Mouse (Mus musculus) MEL (cell line): Measurements from ENCODE around the gene Slc26a9. TPM values are rescaled to one million over a fixed set of nuclear protein-coding genes. Genes with fewer than 3 reads are reported as not detected.

Experiments used
- DNase-seq: peaks from one replicate; pipeline ENCODE4 v3.0.0; 2011; ENCODE audit warnings: low read depth, low spot score
- H3K27ac ChIP-seq: 2 replicates; pipeline ENCODE4 v1.5.1; 2012; ENCODE audit warnings: low read depth, mild to moderate bottlenecking, control low read depth, low read length, moderate library complexity; ENCODE audit not compliant: control insufficient read depth
- H3K27me3 ChIP-seq, 2 experiments: fragments of 150-350 bp in 1 of 2; sonication (generic) in 1 of 2; 2 replicates each; pipeline ENCODE4 v1.6.1; 2012; ENCODE audit warnings: low read length in 2 of 2, mild to moderate bottlenecking in 2 of 2, improper control_type of control experiment in 1 of 2, moderate library complexity in 1 of 2; ENCODE audit not compliant: insufficient read depth in 2 of 2, control insufficient read depth in 1 of 2
- H3K36me3 ChIP-seq, 2 experiments: 2 replicates each; pipeline ENCODE4 v1.6.1; 2012 to 2014; ENCODE audit warnings: low read length in 2 of 2, improper control_type of control experiment in 1 of 2, inconsistent platforms in 1 of 2, mild to moderate bottlenecking in 1 of 2; ENCODE audit not compliant: insufficient read depth in 2 of 2, control insufficient read depth in 1 of 2
- H3K4me1 ChIP-seq, 2 experiments: fragments of 150-350 bp in 1 of 2; sonication (generic) in 1 of 2; 2 replicates each; pipeline ENCODE4 v1.6.1; 2012; ENCODE audit warnings: low read length in 2 of 2, improper control_type of control experiment in 1 of 2, mild to moderate bottlenecking in 1 of 2; ENCODE audit not compliant: insufficient read depth in 2 of 2, control insufficient read depth in 1 of 2
- H3K4me3 ChIP-seq, 2 experiments: fragments of 150-350 bp in 1 of 2; sonication (generic) in 1 of 2; 2 replicates each; pipeline ENCODE4 v1.5.1; 2012; ENCODE audit warnings: low read depth in 2 of 2, low read length in 2 of 2, mild to moderate bottlenecking in 2 of 2, moderate library complexity in 2 of 2, control low read depth in 1 of 2, improper control_type of control experiment in 1 of 2; ENCODE audit not compliant: control insufficient read depth in 1 of 2, insufficient read depth in 1 of 2
- H3K79me2 ChIP-seq: 2 replicates; pipeline ENCODE4 v1.6.1; 2012; ENCODE audit warnings: mild to moderate bottlenecking, low read length, moderate library complexity; ENCODE audit not compliant: control insufficient read depth, poor library complexity, insufficient read depth
- H3K9ac ChIP-seq: 2 replicates; pipeline ENCODE4 v1.6.1; 2012; ENCODE audit warnings: low read depth, mild to moderate bottlenecking, control low read depth, low read length, moderate library complexity; ENCODE audit not compliant: control insufficient read depth, poor library complexity, severe bottlenecking
- H3K9me3 ChIP-seq: fragments of 150-350 bp; sonication (generic); replicated peaks from 2 replicates; pipeline ENCODE4 v1.6.1; 2012; ENCODE audit warnings: mild to moderate bottlenecking, low read length, improper control_type of control experiment, moderate library complexity; ENCODE audit not compliant: insufficient read depth
- BHLHE40 ChIP-seq: IDR thresholded peaks from 2 replicates; pipeline ENCODE4 v1.6.1; 2012; ENCODE audit warnings: low read depth, mild to moderate bottlenecking, inconsistent platforms, low read length, improper control_type of control experiment, borderline replicate concordance
- CHD2 ChIP-seq: IDR thresholded peaks from 2 replicates; pipeline ENCODE4 v1.6.1; 2011; ENCODE audit warnings: low read length, improper control_type of control experiment
- E2F4 ChIP-seq: IDR thresholded peaks from 2 replicates; pipeline ENCODE4 v1.6.1; 2011; ENCODE audit warnings: low read depth, low read length, improper control_type of control experiment, borderline replicate concordance
- EP300 ChIP-seq, 2 experiments: IDR thresholded peaks; 2 replicates each; pipeline ENCODE4 v1.6.1; 2011; ENCODE audit warnings: improper control_type of control experiment in 2 of 2, low read length in 2 of 2, low read depth in 1 of 2, mild to moderate bottlenecking in 1 of 2
- ETS1 ChIP-seq: IDR thresholded peaks from 2 replicates; pipeline ENCODE4 v1.6.1; 2012; ENCODE audit warnings: low read depth, mild to moderate bottlenecking, inconsistent platforms, low read length, improper control_type of control experiment, moderate library complexity
- GABPA ChIP-seq: IDR thresholded peaks from 2 replicates; pipeline ENCODE4 v1.6.1; 2012; ENCODE audit warnings: low read depth, mild to moderate bottlenecking, inconsistent platforms, low read length, improper control_type of control experiment, moderate library complexity
- HCFC1 ChIP-seq: IDR thresholded peaks from 2 replicates; pipeline ENCODE4 v1.6.1; 2012; ENCODE audit warnings: low read depth, mild to moderate bottlenecking, inconsistent platforms, low read length, improper control_type of control experiment, moderate library complexity
- JUND ChIP-seq: IDR thresholded peaks from 2 replicates; pipeline ENCODE4 v1.6.1; 2011; ENCODE audit warnings: low read depth, mild to moderate bottlenecking, improper control_type of control experiment, low read length
- KAT2A ChIP-seq: conservative IDR thresholded peaks from 2 replicates; pipeline ENCODE4 v1.6.1; 2012; ENCODE audit warnings: low read depth, low read length, improper control_type of control experiment, inconsistent platforms
- MAFK ChIP-seq: IDR thresholded peaks from 2 replicates; pipeline ENCODE4 v1.6.1; 2011; ENCODE audit warnings: low read depth, mild to moderate bottlenecking, low read length, improper control_type of control experiment, borderline replicate concordance
- MAX ChIP-seq: IDR thresholded peaks from 2 replicates; pipeline ENCODE4 v1.6.1; 2011; ENCODE audit warnings: low read length, improper control_type of control experiment
- MYC ChIP-seq: IDR thresholded peaks from 2 replicates; pipeline ENCODE4 v1.6.1; 2011; ENCODE audit warnings: low read depth, mild to moderate bottlenecking, low read length, improper control_type of control experiment, moderate library complexity
- NELFE ChIP-seq: IDR thresholded peaks from 2 replicates; pipeline ENCODE4 v1.6.1; 2011; ENCODE audit warnings: low read depth, low read length, improper control_type of control experiment
- NRF1 ChIP-seq: IDR thresholded peaks from 2 replicates; pipeline ENCODE4 v1.6.1; 2014; ENCODE audit warnings: low read depth, mild to moderate bottlenecking, inconsistent platforms, low read length, improper control_type of control experiment, moderate library complexity; ENCODE audit not compliant: poor library complexity, insufficient read depth, severe bottlenecking
- POLR2AphosphoS2 ChIP-seq: IDR thresholded peaks from 2 replicates; pipeline ENCODE4 v1.6.1; 2011; ENCODE audit warnings: low read length, improper control_type of control experiment
- POLR2AphosphoS5 ChIP-seq: IDR thresholded peaks from 2 replicates; pipeline ENCODE4 v1.6.1; 2012; ENCODE audit warnings: low read depth, borderline replicate concordance, mild to moderate bottlenecking, inconsistent platforms, low read length, moderate library complexity, mixed read lengths
- RCOR1 ChIP-seq: IDR thresholded peaks from 2 replicates; pipeline ENCODE4 v1.6.1; 2012; ENCODE audit warnings: low read depth, mild to moderate bottlenecking, inconsistent platforms, low read length, improper control_type of control experiment
- SIN3A ChIP-seq: IDR thresholded peaks from 2 replicates; pipeline ENCODE4 v1.6.1; 2012; ENCODE audit warnings: low read length, improper control_type of control experiment, inconsistent platforms
- TBP ChIP-seq: IDR thresholded peaks from 2 replicates; pipeline ENCODE4 v1.8.0; 2011; ENCODE audit warnings: low read depth, low read length, improper control_type of control experiment
- UBTF ChIP-seq: IDR thresholded peaks from 2 replicates; pipeline ENCODE4 v1.6.1; 2012; ENCODE audit warnings: low read depth, mild to moderate bottlenecking, inconsistent platforms, low read length, improper control_type of control experiment, moderate library complexity, borderline replicate concordance; ENCODE audit not compliant: insufficient read depth
- USF1 ChIP-seq: IDR thresholded peaks from 2 replicates; pipeline ENCODE4 v1.6.1; 2014; ENCODE audit warnings: low read depth, mild to moderate bottlenecking, inconsistent platforms, low read length, improper control_type of control experiment, moderate library complexity
- USF2 ChIP-seq, 2 experiments: IDR thresholded peaks; 2 replicates each; pipeline ENCODE4 v1.6.1; 2011 to 2012; ENCODE audit warnings: improper control_type of control experiment in 2 of 2, low read length in 2 of 2, borderline replicate concordance in 1 of 2, inconsistent platforms in 1 of 2, low read depth in 1 of 2, mild to moderate bottlenecking in 1 of 2; ENCODE audit not compliant: insufficient read depth in 1 of 2
- ZKSCAN1 ChIP-seq: IDR thresholded peaks from 2 replicates; pipeline ENCODE4 v1.6.1; 2012; ENCODE audit warnings: low read depth, mild to moderate bottlenecking, inconsistent platforms, low read length, improper control_type of control experiment, moderate library complexity
- polyA plus RNA-seq, 2 experiments: library from polyadenylated mRNA; stranded (reverse) in 1 of 2; unstranded in 1 of 2; fragments of >175 nt in 1 of 2; fragments of >200 nt in 1 of 2; gene quantifications; 2 replicates each; pipeline versions ENCODE4 v1.2.1 to v1.2.4; 2012; ENCODE audit warnings: low replicate concordance in 2 of 2, low read depth in 1 of 2; ENCODE audit not compliant: insufficient read length in 2 of 2, insufficient read depth in 1 of 2, missing spikeins in 1 of 2
- total RNA-seq: library from RNA; depleted of rRNA; stranded (reverse); fragments of 300-350 nt; gene quantifications from 2 replicates; pipeline ENCODE4 v1.2.3, GENCODE M21; 2012

Slc26a9 gene
- total and polyA plus RNA-seq, 3 experiments, result 0.04 TPM; not detected in 2

DNA sequence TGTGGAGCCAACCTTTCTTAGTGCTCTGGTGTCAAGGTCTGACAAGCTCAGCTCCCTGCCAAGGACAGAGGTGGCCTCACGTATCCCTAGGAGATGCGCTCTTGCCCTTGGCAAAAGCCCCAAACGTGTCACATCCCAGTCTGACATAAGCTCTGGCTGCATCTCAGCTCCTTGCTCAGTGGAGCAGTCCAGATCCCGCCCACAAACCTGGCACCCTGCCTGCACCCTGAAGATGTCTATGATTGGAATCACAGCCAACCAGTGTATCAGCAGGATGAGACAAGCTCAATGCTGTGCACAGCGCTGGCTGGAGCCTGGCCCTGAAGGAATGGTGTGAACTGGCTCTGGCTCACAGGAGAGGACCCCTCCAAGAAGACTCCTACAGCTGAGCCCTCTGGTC lies 6.6 kb upstream of the Slc26a9 start:
- no peak overlapping the region for H3K9ac ChIP-seq
- H3K36me3 ChIP-seq, result peaks cover 0 to 16% of the 10 kb centered on the region in 2 experiments; a peak in 2 of 4 replicates
- H3K27ac ChIP-seq, result no peak overlapping the region
- H3K9me3 ChIP-seq, result no peaks in the 10 kb centered on the region
- TF ChIP-seq RCOR1 (peak; percentile 77), NRF1 (no peak)
- DNase-seq, result peak; percentile 64
- H3K4me1 ChIP-seq, result peaks cover 2 to 21% of the 10 kb centered on the region in 2 experiments; a peak in 3 of 4 replicates
- peaks cover 1 to 7% of the 10 kb centered on the region in 2 experiments; a peak in 3 of 4 replicates for H3K27me3 ChIP-seq
- H3K79me2 ChIP-seq, result no peaks in the 10 kb centered on the region
- no peak overlapping the region for H3K4me3 ChIP-seq

DNA sequence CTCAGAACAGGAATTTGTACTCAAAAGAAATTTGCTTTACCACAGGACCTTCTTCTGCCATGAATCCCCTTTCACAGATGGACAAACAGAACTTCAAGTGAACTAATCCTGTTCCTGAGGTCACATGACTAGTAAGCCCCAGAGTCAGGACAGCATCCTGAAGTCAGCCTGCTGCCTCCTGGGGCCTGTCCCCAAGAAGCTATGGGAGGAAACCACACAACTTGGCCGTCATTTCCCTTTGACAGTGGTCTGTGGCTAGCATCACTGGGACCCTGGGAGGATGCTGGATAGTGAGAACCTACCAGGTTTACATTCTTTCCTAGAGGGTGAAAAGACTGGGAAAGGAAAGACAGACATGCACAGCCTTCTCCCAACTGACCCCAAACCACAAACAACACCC lies 5.1 kb upstream of the Slc26a9 start:
- peaks cover 4 to 9% of the 10 kb centered on the region in 2 experiments; a peak in 3 of 4 replicates for H3K27me3 ChIP-seq
- peaks cover 2 to 21% of the 10 kb centered on the region in 2 experiments; a peak in 3 of 4 replicates for H3K4me1 ChIP-seq
- TF ChIP-seq JUND (no peak), NRF1 (no peak), USF1 (0 out of 2 replicates have a peak, but pooled peaks have one; percentile 21), POLR2AphosphoS5 (no peak), POLR2AphosphoS2 (no peak), USF2 (IDR thresholded peaks at IDR 0.05; ENCODE audit: borderline replicate concordance in 1 of 2, insufficient read depth in 1 of 2, low read depth in 1 of 2, low read length in 2 of 2) (no peak)
- DNase-seq, result no peak
- H3K79me2 ChIP-seq, result no peaks in the 10 kb centered on the region
- no peak overlapping the region for H3K4me3 ChIP-seq
- H3K9ac ChIP-seq, result no peak overlapping the region
- no peak overlapping the region for H3K27ac ChIP-seq
- no peaks in the 10 kb centered on the region for H3K9me3 ChIP-seq
- peaks cover 0 to 16% of the 10 kb centered on the region in 2 experiments; a peak in 2 of 4 replicates for H3K36me3 ChIP-seq

DNA sequence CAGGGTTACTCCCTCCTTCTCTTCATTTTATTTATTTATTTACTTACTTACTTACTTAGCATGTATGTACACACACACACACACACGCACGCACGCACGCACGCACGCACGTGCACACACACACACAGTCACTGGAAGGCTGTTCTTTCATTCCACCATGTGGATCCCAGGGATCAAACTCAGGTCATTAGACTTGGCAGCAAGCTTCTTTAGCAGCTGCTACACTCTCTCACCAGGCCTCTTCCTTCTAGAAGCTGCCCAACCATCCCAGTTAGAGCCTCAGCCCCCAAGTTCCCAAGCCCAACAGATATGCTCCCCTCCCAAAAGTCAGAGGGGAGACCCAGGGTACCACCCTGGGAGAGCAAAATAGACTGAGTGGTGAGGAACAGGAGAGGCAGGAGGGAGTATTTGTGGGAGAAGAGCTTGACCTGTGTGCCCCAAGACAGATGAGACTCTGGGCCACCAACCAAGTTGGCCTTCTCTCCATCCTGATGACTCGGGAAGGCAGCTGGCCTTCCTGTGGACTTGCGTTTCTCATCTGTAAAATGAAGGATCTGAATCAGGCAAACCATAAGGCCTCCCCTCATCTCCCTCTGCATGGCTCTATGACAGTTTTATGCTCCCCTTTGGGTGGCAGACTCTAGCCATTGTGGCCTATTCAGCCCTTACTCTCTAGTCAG lies 4.2 kb upstream of the Slc26a9 start:
- peaks cover 0 to 16% of the 10 kb centered on the region in 2 experiments; a peak in 2 of 4 replicates for H3K36me3 ChIP-seq
- no peak overlapping the region for H3K9ac ChIP-seq
- no peak for DNase-seq
- H3K27ac ChIP-seq, result no peak overlapping the region
- H3K79me2 ChIP-seq, result no peaks in the 10 kb centered on the region
- no peak overlapping the region for H3K4me3 ChIP-seq
- peaks cover 4 to 12% of the 10 kb centered on the region in 2 experiments; a peak in 3 of 4 replicates for H3K27me3 ChIP-seq
- H3K9me3 ChIP-seq, result no peaks in the 10 kb centered on the region
- H3K4me1 ChIP-seq, result peaks cover 2 to 21% of the 10 kb centered on the region in 2 experiments; a peak in 3 of 4 replicates
- TF ChIP-seq EP300 (IDR thresholded peaks at IDR 0.05; ENCODE audit: low read depth in 1 of 2, low read length in 2 of 2) (no peak), ETS1 (no peak), BHLHE40 (no peak), MAX (no peak), POLR2AphosphoS2 (no peak), JUND (no peak), KAT2A (no peak), MYC (no peak), SIN3A (no peak), NELFE (no peak), CHD2 (no peak), TBP (no peak), E2F4 (no peak), RCOR1 (no peak), GABPA (no peak), HCFC1 (no peak), ZKSCAN1 (no peak), UBTF (no peak), MAFK (no peak)
